8 mouse cellular contexts compared by ENCODE assay signal in genomic region chr13:58287822-58288221, GRCm38 (mm10). TPM values are rescaled to one million over a fixed set of nuclear protein-coding genes. Genes with fewer than 3 reads are reported as not detected.
DNase-seq lines count a peak whose midpoint lies in the region; ATAC-seq and TF ChIP-seq lines count a peak whose summit lies in the region.

No protein-coding gene starts in this region.

- H3K9ac ChIP-seq in forebrain, embryonic 16.5 days (replicated peaks; ENCODE audit: low read depth, low read length): no peak overlapping the region
- no peak overlapping the region for H3K9ac ChIP-seq in hindbrain, embryonic 14.5 days

- DNase-seq in Patski (ENCODE audit: low read depth, low spot score): no peak
- DNase-seq in hindbrain, embryonic 14.5 days (ENCODE audit: low spot score): peak; percentile 82
- DNase-seq in layer of hippocampus, postnatal 14 days (ENCODE audit: low spot score in 2 of 2): peak; percentile 62 to 75
- peak; percentile 60 for DNase-seq in spleen, adult 12 weeks (ENCODE audit: low spot score)

- no peak overlapping the region for H3K4me2 ChIP-seq in forebrain, embryonic 16.5 days (ENCODE audit: low read length)
- no peak overlapping the region for H3K4me2 ChIP-seq in hindbrain, embryonic 14.5 days (replicated peaks)

- in situ Hi-C loops in Patski (cut with MboI; ENCODE audit: low pct_unique_long_range_greater_than_20kb): loop anchor here (5.0 kb wide), 2 partner anchors 99 to 259 kb away; partner anchors contain the start of gene 2210016F16Rik

- ATAC-seq in Patski: peak; percentile 96
- ATAC-seq in cerebellum, adult (ENCODE audit: insufficient number of reproducible peaks, low FRiP score, low TSS enrichment): peak; percentile 74; the same call in 1 of the 2 replicates
- ATAC-seq in forebrain, embryonic 16.5 days: 0 out of 2 replicates have a peak, but pooled peaks have one; percentile 20
- no peak for ATAC-seq in hindbrain, embryonic 14.5 days (ENCODE audit: low FRiP score)
- ATAC-seq in megakaryocyte, adult 5-6 weeks (ENCODE audit: poor library complexity, severe bottlenecking): peak; percentile 91
- no peak for ATAC-seq in activated CD4-positive, CD25-positive, alpha-beta regulatory T cell, adult 4 months

- H3K27ac ChIP-seq in forebrain, embryonic 16.5 days (ENCODE audit: low read length): no peak overlapping the region
- no peak overlapping the region for H3K27ac ChIP-seq in hindbrain, embryonic 14.5 days

- no peak overlapping the region for H3K4me3 ChIP-seq in forebrain, embryonic 16.5 days (replicated peaks; ENCODE audit: low read length)
- H3K4me3 ChIP-seq in hindbrain, embryonic 14.5 days (replicated peaks; ENCODE audit: low read length): no peak overlapping the region

- no peaks in the 10 kb centered on the region for H3K4me1 ChIP-seq in forebrain, embryonic 16.5 days (replicated peaks; ENCODE audit: control insufficient read depth, insufficient read depth, low read length)
- no peaks in the 10 kb centered on the region for H3K4me1 ChIP-seq in hindbrain, embryonic 14.5 days (replicated peaks; ENCODE audit: control insufficient read depth, insufficient read depth, low read length)

- POLR2A ChIA-PET in Patski (lab: Charles Lee): no interaction called here

- H3K36me3 ChIP-seq in forebrain, embryonic 16.5 days (ENCODE audit: control insufficient read depth, insufficient read depth): no peaks in the 10 kb centered on the region
- no peaks in the 10 kb centered on the region for H3K36me3 ChIP-seq in hindbrain, embryonic 14.5 days (replicated peaks; ENCODE audit: control insufficient read depth, insufficient read depth)

- H3K9me3 ChIP-seq in forebrain, embryonic 16.5 days (ENCODE audit: control insufficient read depth, low read length): no peaks in the 10 kb centered on the region
- no peaks in the 10 kb centered on the region for H3K9me3 ChIP-seq in hindbrain, embryonic 14.5 days (ENCODE audit: control insufficient read depth, low read length)

- no peaks in the 10 kb centered on the region for H3K27me3 ChIP-seq in Patski
- no peaks in the 10 kb centered on the region for H3K27me3 ChIP-seq in forebrain, embryonic 16.5 days (replicated peaks; ENCODE audit: control insufficient read depth, insufficient read depth, low read length)
- no peaks in the 10 kb centered on the region for H3K27me3 ChIP-seq in hindbrain, embryonic 14.5 days (ENCODE audit: control insufficient read depth, insufficient read depth, low read length)

- CTCF ChIA-PET in Patski (lab: Charles Lee): interaction anchor here (1.0 to 3.5 kb wide), 17 partner anchors 10 to 304 kb away, joined by 3 to 30 read pairs (median 5); partner anchors contain the start of gene Gkap1

- peak; percentile 96 for TF ChIP-seq CTCF in Patski (IDR thresholded peaks at IDR 0.05)

- 11% methylated on average over 13 of the region's 13 CpGs for WGBS in forebrain, embryonic 16.5 days
- 13% methylated on average over 13 of the region's 13 CpGs for WGBS in hindbrain, embryonic 14.5 days

RNA-seq across cellular contexts. Expression of gene Gkap1, which starts 12.3 kb away (rescaled TPM):
- 70.2 TPM for polyA plus RNA-seq in Patski (2021)
- polyA plus RNA-seq in forebrain, embryonic 16.5 days (2015; fragmentation: Nextera tagmentation; extraction: Ambion mirVana): 18.7 and 21.3 TPM in 2 replicates
- polyA plus RNA-seq in hindbrain, embryonic 14.5 days (2014; fragmentation: Nextera tagmentation; extraction: Ambion mirVana): 25.6 and 29.9 TPM in 2 replicates
- total RNA-seq in layer of hippocampus, postnatal 14 days (2021): 10 to 100 TPM; 21.4 to 22.3 TPM
- total RNA-seq in megakaryocyte, adult 5-6 weeks (2015): 8.9 and 16.6 TPM in 2 replicates
- 7.9 and 10.0 TPM in 2 replicates for total RNA-seq in megakaryocyte, adult 5-6 weeks (2017)
- under 1 TPM; 0.22 to 0.74 TPM for polyA plus RNA-seq in activated CD4-positive, CD25-positive, alpha-beta regulatory T cell, adult 4 months (2017; shearing (Covaris generic))

Comparison
In these comparisons a context has a peak if more than half of its experiments do, and no peak if none do; other contexts are left out.
1. ATAC-seq: peak in Patski (single experiment), cerebellum, adult (single experiment), forebrain, embryonic 16.5 days (single experiment) and megakaryocyte, adult 5-6 weeks (single experiment); none in hindbrain, embryonic 14.5 days (single experiment) and activated CD4-positive, CD25-positive, alpha-beta regulatory T cell, adult 4 months (single experiment).
2. RNA of gene Gkap1, which starts 12.3 kb away (polyA plus RNA-seq): 70.2 TPM in Patski (single experiment), 25.6 to 29.9 TPM in hindbrain, embryonic 14.5 days and 18.7 to 21.3 TPM in forebrain, embryonic 16.5 days; 0.22 to 0.74 TPM in activated CD4-positive, CD25-positive, alpha-beta regulatory T cell, adult 4 months; every median in the first group is over 10 times any median in the second.